Mouse (Mus musculus) midbrain, embryonic 13.5 days (tissue): ENCODE data around the gene Rps19. TPM values are rescaled to one million over a fixed set of nuclear protein-coding genes. Genes with fewer than 3 reads are reported as not detected.
"Not testable (repeated sequence)": the region's sequence is repeated elsewhere in the genome, so short reads cannot be mapped to it uniquely, and the experiment has no call there.

ENCODE experiments used
- ATAC-seq: fragments of 200-750 bp; cut with Nextera tagmentation; 2 replicates; pipeline ENCODE4 v1.8.0; 2017; ENCODE audit warnings: mild to moderate bottlenecking, moderate TSS enrichment, moderate library complexity
- H3K27ac ChIP-seq: fragments of 300-500 bp; sonication (generic); 2 replicates; pipeline ENCODE4 v1.5.1; 2015; ENCODE audit warnings: inconsistent platforms, mild to moderate bottlenecking, moderate library complexity
- H3K27me3 ChIP-seq: fragments of 300-500 bp; sonication (generic); 2 replicates; pipeline ENCODE4 v1.6.1; 2015; ENCODE audit warnings: mild to moderate bottlenecking, inconsistent platforms
- H3K36me3 ChIP-seq: fragments of 300-500 bp; sonication (generic); 2 replicates; pipeline ENCODE4 v1.6.1; 2015; ENCODE audit warnings: mild to moderate bottlenecking, inconsistent platforms
- H3K4me1 ChIP-seq: fragments of 300-500 bp; sonication (generic); replicated peaks from 2 replicates; pipeline ENCODE4 v1.6.1; 2015; ENCODE audit warnings: inconsistent platforms
- H3K4me2 ChIP-seq: fragments of 300-500 bp; sonication (generic); replicated peaks from 2 replicates; pipeline ENCODE4 v1.6.1; 2015; ENCODE audit warnings: moderate library complexity, mild to moderate bottlenecking, inconsistent platforms
- H3K4me3 ChIP-seq: fragments of 300-500 bp; sonication (generic); replicated peaks from 2 replicates; pipeline ENCODE4 v1.5.1; 2015; ENCODE audit warnings: mild to moderate bottlenecking, inconsistent platforms
- H3K9ac ChIP-seq: fragments of 300-500 bp; sonication (generic); replicated peaks from 2 replicates; pipeline ENCODE4 v1.6.1; 2015; ENCODE audit warnings: mild to moderate bottlenecking, inconsistent platforms
- H3K9me3 ChIP-seq: fragments of 300-500 bp; sonication (generic); 2 replicates; pipeline ENCODE4 v1.6.1; 2016; ENCODE audit warnings: mild to moderate bottlenecking, inconsistent platforms
- WGBS: fragments of 180-500 bp; shearing (Covaris S2); methylation state at CpG from one replicate; pipeline ENCODE4 v1.1.7; 2015; 5-methylcytosine and 5-hydroxymethylcytosine counted together
- polyA plus RNA-seq: library from polyadenylated mRNA; unstranded; fragments of >200 nt; fragmentation: Nextera tagmentation; extraction: Ambion mirVana; gene quantifications from 2 replicates; pipeline ENCODE4 v1.2.1, GENCODE M21; 2015

The Rps19 gene
- polyA plus RNA-seq, 1 experiment from 2014 or later = 1,443 TPM

DNA sequence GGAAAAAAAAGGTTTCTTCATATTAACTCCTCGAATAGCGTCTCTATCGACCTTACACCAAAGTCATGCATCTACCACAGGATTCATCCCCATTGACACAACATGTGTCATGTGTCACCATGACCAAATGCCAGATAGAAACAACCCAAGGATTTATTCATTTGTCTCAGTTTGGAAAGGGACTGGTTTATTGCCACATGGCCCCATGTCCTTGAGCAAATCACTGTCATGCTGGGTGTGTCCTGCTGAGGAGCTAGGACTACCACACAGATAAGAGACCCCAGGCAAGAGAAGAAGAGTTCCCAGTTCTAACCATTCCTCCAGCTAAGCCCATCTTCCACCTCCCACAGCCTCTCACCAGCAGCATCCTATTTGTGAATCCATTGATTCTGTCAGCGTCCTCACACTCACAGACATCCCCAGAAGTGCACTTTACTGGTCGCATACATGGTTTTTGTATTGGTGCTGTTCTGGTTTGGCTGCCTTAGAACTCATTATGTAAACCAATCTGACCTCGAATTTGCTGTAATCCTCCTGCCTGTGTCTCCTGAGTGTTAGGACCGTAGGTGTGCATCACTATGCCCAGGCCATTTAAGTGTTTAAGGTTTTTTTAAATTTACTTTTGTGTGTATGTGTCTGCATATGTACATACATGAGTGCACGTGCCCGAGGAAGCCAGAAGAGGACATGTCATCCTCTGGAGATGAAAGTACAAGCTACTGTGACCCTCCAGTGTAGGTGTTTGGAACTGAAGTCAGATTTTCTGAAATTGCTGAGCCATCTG, 1.6 kb upstream of the Rps19 start:
- Histone ChIP-seq H3K4me1 (peaks cover 30% of the 10 kb centered on the region), H3K27me3 (no peaks in the 10 kb centered on the region), H3K36me3 (peaks cover 20% of the 10 kb centered on the region), H3K4me2 (no peak overlapping the region), H3K27ac (no peak overlapping the region), H3K9ac (no peak overlapping the region), H3K9me3 (no peaks in the 10 kb centered on the region), H3K4me3 (no peak overlapping the region)
- no peak for ATAC-seq
- 95% methylated on average over 9 of the region's 9 CpGs for WGBS

DNA sequence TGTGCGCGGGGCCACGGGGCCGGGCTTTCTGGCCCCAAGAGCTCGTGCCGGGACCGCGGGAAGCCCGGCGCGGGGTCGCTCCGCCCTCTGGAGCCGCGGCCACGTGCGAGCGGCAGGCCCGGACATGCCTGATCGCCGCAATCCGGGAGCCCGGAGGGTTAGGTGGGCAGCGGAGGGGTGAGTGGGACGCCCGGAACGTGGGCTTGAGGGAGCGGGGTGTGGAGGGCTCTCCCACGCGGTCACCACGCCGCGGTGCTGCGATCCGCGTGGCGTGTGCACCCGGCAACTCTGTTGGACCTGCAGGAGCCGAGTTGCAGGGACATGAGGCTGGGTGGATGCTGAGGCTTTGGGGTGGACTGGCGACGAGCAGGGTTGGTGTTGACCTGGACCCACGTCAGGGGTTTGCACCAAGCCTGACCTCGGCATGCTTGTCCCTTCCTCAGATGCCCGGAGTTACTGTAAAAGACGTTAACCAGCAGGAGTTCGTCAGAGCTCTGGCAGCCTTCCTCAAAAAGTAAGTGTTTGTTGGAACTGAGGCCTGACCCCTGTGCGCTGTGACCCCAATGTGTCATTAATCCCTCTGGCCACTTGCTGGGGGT, 621 bp downstream of the Rps19 start:
- no peaks in the 10 kb centered on the region for H3K9me3 ChIP-seq
- H3K27me3 ChIP-seq = no peaks in the 10 kb centered on the region
- peak overlapping the region; percentile 97 for H3K4me3 ChIP-seq
- H3K9ac ChIP-seq = peak overlapping the region; percentile 100
- peak overlapping the region; percentile 92 for H3K4me2 ChIP-seq
- no peak; the same call in 1 of the 2 replicates for ATAC-seq
- H3K27ac ChIP-seq = peak overlapping the region; percentile 82
- H3K36me3 ChIP-seq = peaks cover 42% of the 10 kb centered on the region
- under 1% methylated on average over 47 of the region's 47 CpGs for WGBS
- peaks cover 31% of the 10 kb centered on the region for H3K4me1 ChIP-seq

GRCm38 (mm10) chr7:24885468-24886307, 1.5 kb downstream of the Rps19 start:
- ATAC-seq = no peak
- peak overlapping the region; percentile 92 for H3K4me2 ChIP-seq
- H3K9me3 ChIP-seq = no peaks in the 10 kb centered on the region
- H3K36me3 ChIP-seq = peaks cover 48% of the 10 kb centered on the region
- H3K4me1 ChIP-seq = peaks cover 31% of the 10 kb centered on the region
- H3K9ac ChIP-seq = peak overlapping the region; percentile 100
- no peaks in the 10 kb centered on the region for H3K27me3 ChIP-seq
- H3K4me3 ChIP-seq = peak overlapping the region; percentile 97
- 52% methylated on average over 12 of the region's 12 CpGs for WGBS
- H3K27ac ChIP-seq = no peak overlapping the region

DNA sequence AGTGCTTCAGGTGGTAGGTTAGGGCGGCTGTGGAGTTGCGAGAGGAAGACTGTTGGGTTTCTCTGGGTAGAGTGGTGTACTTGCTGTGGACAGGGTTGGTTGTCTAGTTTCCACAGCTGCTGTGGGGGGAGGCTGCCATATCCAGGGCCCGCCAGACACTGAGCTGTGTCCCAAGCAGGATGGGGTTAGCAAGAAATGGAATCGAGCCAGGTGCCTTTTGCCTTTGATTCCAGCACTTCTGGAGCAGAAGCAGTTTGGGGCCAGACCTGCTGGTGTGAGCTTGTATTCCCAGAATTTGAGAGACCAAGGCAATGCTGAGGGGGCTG, 2.1 kb downstream of the Rps19 start:
- H3K27me3 ChIP-seq = no peaks in the 10 kb centered on the region
- H3K36me3 ChIP-seq = peaks cover 52% of the 10 kb centered on the region
- 79% methylated on average over 4 of the region's 4 CpGs for WGBS

GRCm38 (mm10) chr7:24887096-24887495, 2.9 kb downstream of the Rps19 start:
- no peak for ATAC-seq
- H3K36me3 ChIP-seq = peaks cover 54% of the 10 kb centered on the region
- no peak overlapping the region for H3K27ac ChIP-seq
- H3K4me3 ChIP-seq = no peak overlapping the region
- peak overlapping the region; percentile 100 for H3K9ac ChIP-seq
- no peaks in the 10 kb centered on the region for H3K9me3 ChIP-seq
- H3K4me2 ChIP-seq = no peak overlapping the region
- 85% methylated on average over 4 of the region's 4 CpGs for WGBS
- H3K4me1 ChIP-seq = peaks cover 31% of the 10 kb centered on the region
- H3K27me3 ChIP-seq = no peaks in the 10 kb centered on the region

More for the DNA sequence above, 2.1 kb downstream of the Rps19 start:
- Histone ChIP-seq H3K4me3 (peak overlapping the region; percentile 97), H3K27ac (no peak overlapping the region), H3K4me2 (peak overlapping the region; percentile 92), H3K9ac (peak overlapping the region; percentile 100), H3K9me3 (no peaks in the 10 kb centered on the region), H3K4me1 (peaks cover 31% of the 10 kb centered on the region)
- no peak for ATAC-seq

GRCm38 (mm10) chr7:24889431-24890220, 5.5 kb downstream of the Rps19 start:
- 0 out of 2 replicates have a peak, but pooled peaks have one; percentile 5 for ATAC-seq
- Histone ChIP-seq H3K9ac (no peak overlapping the region), H3K9me3 (no peaks in the 10 kb centered on the region), H3K4me3 (no peak overlapping the region), H3K4me2 (no peak overlapping the region), H3K4me1 (peaks cover 31% of the 10 kb centered on the region), H3K36me3 (peaks cover 54% of the 10 kb centered on the region), H3K27ac (peak overlapping the region; percentile 21; the same call in 1 of the 2 replicates), H3K27me3 (no peaks in the 10 kb centered on the region)
- WGBS = 77% methylated on average over 6 of the region's 6 CpGs

DNA sequence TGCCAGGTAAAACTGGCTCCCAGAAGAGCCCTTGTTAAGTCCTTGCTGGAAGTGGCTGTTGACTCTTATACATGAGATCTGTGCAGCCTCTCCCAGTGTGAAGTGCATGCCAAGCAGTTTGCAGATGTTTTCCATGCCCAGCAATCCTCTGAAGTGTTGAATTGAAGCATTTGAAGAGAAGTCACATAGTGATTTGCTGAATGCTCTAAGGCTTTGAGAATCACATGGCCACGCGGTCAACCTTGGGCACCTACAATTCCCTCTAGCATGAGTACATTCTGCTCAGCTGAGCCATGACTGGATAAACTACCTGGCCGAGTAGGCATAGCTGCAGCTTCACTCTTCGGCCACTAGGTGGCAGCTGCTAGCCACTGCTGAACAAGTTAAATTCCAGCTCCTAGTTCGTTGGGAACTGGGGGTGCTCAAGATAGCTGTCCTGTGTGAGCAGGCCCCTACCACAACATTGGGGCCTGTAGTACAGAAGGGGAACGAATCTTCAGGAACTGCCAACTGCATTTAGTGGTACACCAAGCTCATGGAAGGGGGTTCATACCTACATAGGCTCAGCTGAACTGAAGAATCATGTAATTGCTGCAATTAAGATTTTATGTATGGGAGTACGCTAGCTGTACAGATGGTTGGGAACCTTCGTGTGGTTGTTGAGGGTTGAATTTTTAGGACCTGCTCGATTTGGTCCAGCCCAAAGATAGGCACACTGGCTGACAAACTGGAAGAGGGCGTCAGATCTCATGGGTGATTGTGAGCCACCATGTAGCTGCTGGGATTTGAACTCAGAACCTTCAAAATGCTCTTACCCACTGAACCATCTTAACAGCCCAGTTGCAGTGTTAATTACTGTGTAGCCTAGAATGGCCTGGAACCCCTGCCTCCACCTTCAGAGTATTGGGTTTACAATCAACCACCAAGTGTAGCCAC, 6.4 kb downstream of the Rps19 start:
- peaks cover 54% of the 10 kb centered on the region for H3K36me3 ChIP-seq
- no peaks in the 10 kb centered on the region for H3K9me3 ChIP-seq
- H3K4me3 ChIP-seq = no peak overlapping the region
- H3K27me3 ChIP-seq = no peaks in the 10 kb centered on the region
- peaks cover 24% of the 10 kb centered on the region for H3K4me1 ChIP-seq
- H3K4me2 ChIP-seq = no peak overlapping the region
- 33% methylated on average over 10 of the region's 10 CpGs for WGBS
- H3K27ac ChIP-seq = 0 out of 2 replicates have a peak overlapping the region, but pooled peaks have one; percentile 21
- ATAC-seq = peak; percentile 66
- H3K9ac ChIP-seq = no peak overlapping the region

DNA sequence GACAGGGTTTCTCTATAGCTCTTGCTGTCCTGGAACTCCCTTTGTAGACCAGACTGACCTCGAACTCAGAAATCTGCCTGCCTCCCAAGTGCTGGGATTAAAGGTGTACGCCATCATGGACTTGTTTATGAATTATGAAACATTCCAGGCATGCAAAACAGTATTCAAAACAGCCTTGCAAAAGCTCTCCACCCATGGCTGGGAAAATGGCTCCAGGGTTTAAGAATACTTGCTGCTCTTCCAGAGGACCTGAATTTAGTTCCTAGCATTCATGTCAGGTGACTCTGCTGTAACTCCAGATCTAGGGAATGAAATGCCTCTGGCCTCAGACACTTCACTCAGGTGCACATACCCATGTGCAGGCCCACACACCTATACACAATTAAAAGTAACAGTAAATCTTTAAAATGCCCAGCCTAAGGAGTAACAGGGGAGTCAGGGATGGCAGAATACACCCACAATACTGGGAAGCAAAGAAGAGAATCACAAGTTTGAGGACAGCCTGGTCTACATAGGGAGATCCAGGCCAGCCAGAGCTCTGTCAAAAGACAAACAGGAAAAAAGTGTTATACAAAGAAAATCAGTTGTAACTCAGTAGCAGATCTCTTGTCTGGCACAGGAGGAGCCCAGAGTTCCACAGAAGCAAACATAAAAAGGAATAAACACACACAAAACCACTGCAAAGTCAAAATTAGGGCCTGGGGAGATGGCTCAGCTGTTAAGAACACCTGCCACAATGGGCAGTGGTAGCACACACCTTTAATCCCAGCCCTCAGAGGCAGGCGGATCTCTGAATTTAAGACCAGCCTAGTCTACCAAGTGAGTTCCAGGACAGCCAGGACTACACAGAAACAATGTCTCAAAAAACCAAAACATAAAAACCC, 7.3 kb downstream of the Rps19 start:
- peaks cover 45% of the 10 kb centered on the region for H3K36me3 ChIP-seq
- H3K27ac ChIP-seq = no peak overlapping the region
- no peaks in the 10 kb centered on the region for H3K9me3 ChIP-seq
- no peak overlapping the region for H3K9ac ChIP-seq
- no peaks in the 10 kb centered on the region for H3K27me3 ChIP-seq
- H3K4me1 ChIP-seq = peaks cover 15% of the 10 kb centered on the region
- no peak for ATAC-seq
- H3K4me3 ChIP-seq = no peak overlapping the region
- H3K4me2 ChIP-seq = no peak overlapping the region
- 76% methylated on average over 3 of the region's 3 CpGs for WGBS

GRCm38 (mm10) chr7:24892125-24892583, 8.0 kb downstream of the Rps19 start:
- no peak overlapping the region for H3K27ac ChIP-seq
- H3K27me3 ChIP-seq = no peaks in the 10 kb centered on the region
- ATAC-seq = no peak
- H3K9ac ChIP-seq = no peak overlapping the region
- H3K4me1 ChIP-seq = peaks cover 8% of the 10 kb centered on the region
- 71% methylated on average over 2 of the region's 2 CpGs for WGBS
- H3K4me3 ChIP-seq = no peak overlapping the region
- no peak overlapping the region for H3K4me2 ChIP-seq
- peaks cover 38% of the 10 kb centered on the region for H3K36me3 ChIP-seq
- H3K9me3 ChIP-seq = no peaks in the 10 kb centered on the region

DNA sequence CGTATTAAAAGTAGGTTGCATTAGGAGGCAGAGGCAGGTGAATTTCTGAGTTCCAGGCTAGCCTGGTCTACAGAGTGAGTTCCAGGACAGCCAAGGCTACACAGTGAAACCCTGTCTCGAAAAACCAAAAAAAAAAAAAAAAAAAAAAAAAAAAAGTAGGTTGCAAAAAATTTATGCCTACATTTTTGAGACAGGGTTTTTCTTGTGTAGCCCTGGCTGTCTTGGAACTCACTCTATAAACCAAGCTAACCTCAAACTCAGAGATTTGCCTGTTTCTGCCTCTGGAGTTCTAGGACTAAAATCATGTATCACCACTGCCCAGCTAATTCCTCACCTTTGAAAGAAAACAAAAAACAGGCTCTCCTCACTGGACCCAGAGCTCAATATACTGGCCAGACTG, 11.6 kb downstream of the Rps19 start:
- H3K36me3 ChIP-seq, H3K9me3 ChIP-seq, H3K27ac ChIP-seq, H3K4me1 ChIP-seq, H3K4me2 ChIP-seq, H3K9ac ChIP-seq, H3K4me3 ChIP-seq, ATAC-seq, H3K27me3 ChIP-seq: not testable (repeated sequence)
- 94% methylated on average over 2 of the region's 2 CpGs for WGBS
